ENCODE assay signal across 11 mouse cellular contexts in the genomic region with DNA sequence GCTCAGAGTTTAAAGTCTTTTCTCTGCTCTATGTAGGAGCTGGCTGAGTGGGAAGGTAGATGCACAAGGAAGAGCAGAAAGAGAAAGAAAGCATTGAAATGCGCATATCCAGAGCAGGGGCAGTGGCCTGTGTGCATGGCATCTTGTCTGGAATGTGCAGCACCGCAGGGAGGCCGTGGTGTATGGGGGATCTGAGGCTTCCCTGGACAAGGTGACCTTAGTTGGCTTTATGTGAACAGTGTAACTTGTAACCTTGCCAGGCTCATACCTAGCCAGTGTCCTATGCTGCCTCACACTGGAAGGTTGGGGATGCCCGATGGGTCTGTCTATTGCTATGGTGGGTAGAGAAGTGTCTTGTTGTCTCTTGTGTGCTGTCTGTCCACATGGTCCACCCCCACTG.
DNase-seq lines count a peak whose midpoint lies in the region; ATAC-seq lines count a peak whose summit lies in the region.
"Had no signal": no experiment of that assay in that cellular context is flagged by ENCODE, and none has a peak within 500 bp of the region (broad histone marks: within the 10 kb centered on the region; RNA-seq: fewer than 3 reads in every experiment).

No protein-coding gene starts in this region.

- H3K9ac ChIP-seq in neural tube, embryonic 13.5 days: no peak overlapping the region
- H3K9ac ChIP-seq in neural tube, embryonic 15.5 days (replicated peaks): no peak overlapping the region
- H3K9ac ChIP-seq: limb, embryonic 12.5 days had no signal

- peak; percentile 52 to 54 for DNase-seq in cerebellum, postnatal 14 days
- DNase-seq in cerebellum, adult 11-12 months: no peak
- no peak for DNase-seq in neural tube, embryonic 10.5 days (ENCODE audit: extremely low spot score, low spot score)
- peak; percentile 66 for DNase-seq in kidney, adult 9 months
- DNase-seq in gastrocnemius, postnatal 10 days: no peak
- no peak for DNase-seq in frontal cortex, postnatal 36 days (ENCODE audit: low spot score in 2 of 2)
- DNase-seq: gastrocnemius, postnatal 36 days; retina, postnatal 1 day had no signal

- no peaks in the 10 kb centered on the region for H3K27me3 ChIP-seq in neural tube, embryonic 13.5 days
- no peaks in the 10 kb centered on the region for H3K27me3 ChIP-seq in neural tube, embryonic 15.5 days (replicated peaks)
- H3K27me3 ChIP-seq: limb, embryonic 12.5 days had no signal

- no peak overlapping the region for H3K4me2 ChIP-seq in neural tube, embryonic 13.5 days
- no peak overlapping the region for H3K4me2 ChIP-seq in neural tube, embryonic 15.5 days
- H3K4me2 ChIP-seq: limb, embryonic 12.5 days had no signal

- no peak for ATAC-seq in neural tube, embryonic 13.5 days (ENCODE audit: low read depth)
- 0 out of 2 replicates have a peak, but pooled peaks have one; percentile 10 for ATAC-seq in neural tube, embryonic 15.5 days (ENCODE audit: low FRiP score)

- H3K36me3 ChIP-seq in neural tube, embryonic 13.5 days: no peaks in the 10 kb centered on the region
- no peaks in the 10 kb centered on the region for H3K36me3 ChIP-seq in neural tube, embryonic 15.5 days

- H3K27ac ChIP-seq in neural tube, embryonic 13.5 days (replicated peaks): peak overlapping the region; percentile 76
- H3K27ac ChIP-seq in neural tube, embryonic 15.5 days (replicated peaks): peak overlapping the region; percentile 54

- 62% methylated on average over 4 of the region's 4 CpGs for WGBS in neural tube, embryonic 13.5 days
- WGBS in neural tube, embryonic 15.5 days: 54% methylated on average over 4 of the region's 4 CpGs

- peaks cover 88% of the 10 kb centered on the region for H3K4me1 ChIP-seq in neural tube, embryonic 13.5 days (replicated peaks)
- H3K4me1 ChIP-seq in neural tube, embryonic 15.5 days: peaks cover 74% of the 10 kb centered on the region

- no peak overlapping the region for H3K4me3 ChIP-seq in neural tube, embryonic 13.5 days
- no peak overlapping the region for H3K4me3 ChIP-seq in neural tube, embryonic 15.5 days (replicated peaks)
- H3K4me3 ChIP-seq: limb, embryonic 12.5 days had no signal

- no peaks in the 10 kb centered on the region for H3K9me3 ChIP-seq in neural tube, embryonic 13.5 days
- no peaks in the 10 kb centered on the region for H3K9me3 ChIP-seq in neural tube, embryonic 15.5 days (replicated peaks)
- H3K9me3 ChIP-seq: limb, embryonic 12.5 days had no signal

Comparison
In these comparisons a context has a peak if more than half of its experiments do, and no peak if none do; other contexts are left out.
1. DNase-seq: peak in cerebellum, postnatal 14 days (2 of 2) and kidney, adult 9 months (single experiment); none in cerebellum, adult 11-12 months (single experiment), neural tube, embryonic 10.5 days (single experiment), gastrocnemius, postnatal 10 days (single experiment) and frontal cortex, postnatal 36 days (0 of 2).